Mouse (Mus musculus) midbrain, postnatal 0 days (tissue): ENCODE data around the gene Pofut2. TPM values are rescaled to one million over a fixed set of nuclear protein-coding genes. Genes with fewer than 3 reads are reported as not detected.

Experiments
- ATAC-seq: fragments of 200-750 bp; cut with Nextera tagmentation; 2 replicates; pipeline ENCODE4 v1.8.0; 2017; ENCODE audit warnings: moderate number of reproducible peaks, mild to moderate bottlenecking, moderate TSS enrichment, moderate library complexity; ENCODE audit not compliant: low FRiP score
- DNase-seq: peaks from one replicate; pipeline ENCODE4 v3.0.0-alpha.2; 2015; ENCODE audit warnings: low spot score
- H3K27ac ChIP-seq: fragments of 300-500 bp; sonication (generic); 2 replicates; pipeline ENCODE4 v1.5.1; 2014; ENCODE audit warnings: low read depth, mild to moderate bottlenecking, low read length, mixed read lengths
- H3K27me3 ChIP-seq: fragments of 300-500 bp; sonication (generic); 2 replicates; pipeline ENCODE4 v1.6.1; 2014; ENCODE audit warnings: low read length, control low read depth, mixed read lengths; ENCODE audit not compliant: insufficient read depth
- H3K36me3 ChIP-seq: fragments of 300-500 bp; sonication (generic); 2 replicates; pipeline ENCODE4 v1.6.1; 2014; ENCODE audit warnings: low read length, control low read depth, mixed read lengths; ENCODE audit not compliant: insufficient read depth
- H3K4me1 ChIP-seq: fragments of 300-500 bp; sonication (generic); 2 replicates; pipeline ENCODE4 v1.6.1; 2014; ENCODE audit warnings: mild to moderate bottlenecking, control low read depth, antibody characterized with exemption, low read length, mixed read lengths; ENCODE audit not compliant: insufficient read depth
- H3K4me2 ChIP-seq: fragments of 300-500 bp; sonication (generic); 2 replicates; pipeline ENCODE4 v1.6.1; 2014; ENCODE audit warnings: low read depth, mild to moderate bottlenecking, low read length, mixed read lengths; ENCODE audit not compliant: poor library complexity, severe bottlenecking
- H3K4me3 ChIP-seq: fragments of 300-500 bp; sonication (generic); 2 replicates; pipeline ENCODE4 v1.5.1; 2014; ENCODE audit warnings: low read depth, mild to moderate bottlenecking, low read length, moderate library complexity
- H3K9ac ChIP-seq: fragments of 300-500 bp; sonication (generic); replicated peaks from 2 replicates; pipeline ENCODE4 v1.6.1; 2014; ENCODE audit warnings: mild to moderate bottlenecking, low read length, moderate library complexity, mixed read lengths; ENCODE audit not compliant: poor library complexity, severe bottlenecking
- H3K9me3 ChIP-seq: fragments of 300-500 bp; sonication (generic); 2 replicates; pipeline ENCODE4 v1.6.1; 2016; ENCODE audit warnings: low read length, control low read depth
- CTCF ChIP-seq: IDR thresholded peaks from 2 replicates; pipeline ENCODE4 v1.5.1; 2016; ENCODE audit warnings: antibody characterized with exemption, mild to moderate bottlenecking
- WGBS: fragments of 180-500 bp; shearing (Covaris S2); extraction: QIAGEN DNeasy Blood & Tissue Kit; methylation state at CpG from one replicate; pipeline ENCODE4 v1.1.7; 2014; 5-methylcytosine and 5-hydroxymethylcytosine counted together
- polyA plus RNA-seq: library from polyadenylated mRNA; unstranded; fragments of >200 nt; fragmentation: Nextera tagmentation; extraction: Ambion mirVana; gene quantifications from 2 replicates; pipeline ENCODE4 v1.2.1, GENCODE M21; 2015
- total RNA-seq: library from RNA; depleted of rRNA; stranded (reverse); fragments of >200 nt; gene quantifications from 2 replicates; pipeline ENCODE4 v1.2.3, GENCODE M21; 2014

Gene Pofut2
- total and polyA plus RNA-seq, 2 experiments from 2014 or later: 43.2 to 49.9 TPM

DNA sequence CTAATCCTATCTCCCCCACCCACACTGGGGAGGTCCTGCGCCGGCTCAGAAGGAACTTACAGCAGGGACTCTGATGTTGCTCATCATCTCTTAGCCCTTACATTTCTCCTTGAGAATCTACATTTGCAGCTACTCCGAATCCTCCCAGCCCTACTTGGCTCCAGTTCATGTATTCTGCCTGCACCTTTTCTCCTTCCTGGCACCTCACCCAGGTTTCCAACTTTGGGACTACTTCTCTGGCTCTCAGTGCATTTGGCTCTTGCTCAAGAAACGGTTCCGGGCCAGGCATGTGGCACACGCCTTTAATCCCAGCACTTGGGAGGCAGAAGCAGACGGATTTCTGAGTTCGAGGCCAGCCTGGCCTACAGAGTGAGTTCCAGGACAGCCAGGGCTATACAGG, 28.6 kb downstream of the Pofut2 start:
- DNase-seq: no peak
- Histone ChIP-seq H3K9ac (no peak overlapping the region), H3K4me1 (0 out of 2 replicates have a peak, but pooled peaks cover 5% of the 10 kb centered on the region), H3K27me3 (no peaks in the 10 kb centered on the region), H3K4me3 (no peak overlapping the region), H3K27ac (no peak overlapping the region), H3K4me2 (no peak overlapping the region), H3K9me3 (no peaks in the 10 kb centered on the region), H3K36me3 (no peaks in the 10 kb centered on the region; the same call in 1 of the 2 replicates)
- WGBS: 90% methylated on average over 8 of the region's 8 CpGs
- no peak for ATAC-seq
- TF ChIP-seq CTCF: no peak

DNA sequence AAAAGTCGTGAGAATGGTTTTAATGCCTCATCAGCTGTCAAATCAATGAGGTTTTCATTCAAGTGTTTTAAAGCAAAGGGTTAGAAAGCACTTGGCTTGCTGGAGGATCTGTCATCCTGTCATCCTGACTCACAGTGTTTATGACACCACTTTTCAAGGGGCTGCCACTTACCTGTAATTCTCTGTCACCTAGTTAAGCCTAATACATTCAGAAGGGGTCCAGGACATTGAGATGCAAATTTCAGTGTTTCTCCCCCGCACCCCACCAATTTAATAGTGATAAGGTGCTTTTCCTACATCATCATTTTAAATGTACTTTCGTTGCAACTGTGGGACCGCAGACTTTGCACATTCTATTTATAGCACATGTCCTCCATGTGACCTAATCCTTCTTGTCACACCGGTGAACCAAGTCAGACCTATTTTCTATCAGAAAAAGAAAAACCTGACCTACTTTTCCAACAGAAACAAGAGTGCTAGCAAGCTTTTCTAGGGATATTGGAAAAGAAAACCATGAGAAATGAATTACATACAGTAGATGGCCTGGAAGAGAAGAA, 29.7 kb downstream of the Pofut2 start:
- Histone ChIP-seq H3K9ac (no peak overlapping the region), H3K4me2 (no peak overlapping the region), H3K36me3 (peaks cover 10% of the 10 kb centered on the region; the same call in 1 of the 2 replicates), H3K9me3 (no peaks in the 10 kb centered on the region), H3K4me1 (0 out of 2 replicates have a peak, but pooled peaks cover 5% of the 10 kb centered on the region), H3K4me3 (no peak overlapping the region), H3K27me3 (no peaks in the 10 kb centered on the region), H3K27ac (peak overlapping the region; percentile 51; the same call in 1 of the 2 replicates)
- WGBS: 43% methylated on average over 5 of the region's 5 CpGs
- no peak for TF ChIP-seq CTCF
- ATAC-seq (no peak), DNase-seq (no peak)

DNA sequence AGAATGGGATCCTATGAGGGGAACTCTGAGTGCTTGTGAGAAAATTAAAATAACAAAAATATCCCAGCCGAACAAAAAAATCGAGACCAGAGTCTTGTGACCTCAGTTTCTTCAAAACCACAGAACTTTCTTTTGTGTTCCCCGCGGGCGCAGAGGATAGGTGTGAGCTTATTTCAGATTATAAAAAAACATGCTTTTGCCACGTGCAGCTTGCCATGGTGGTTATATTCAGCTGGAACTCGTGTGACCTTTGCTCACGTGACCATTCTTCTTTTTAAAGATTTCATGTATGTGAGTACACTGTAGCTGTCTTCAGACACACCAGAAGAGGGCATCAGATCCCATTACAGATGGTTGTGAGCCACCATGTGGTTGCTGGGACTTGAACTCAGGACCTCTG, 30.5 kb downstream of the Pofut2 start:
- H3K27ac ChIP-seq: peak overlapping the region; percentile 51
- DNase-seq (no peak), ATAC-seq (no peak)
- 0 out of 2 replicates have a peak, but pooled peaks cover 5% of the 10 kb centered on the region for H3K4me1 ChIP-seq
- peak; percentile 3; the same call in 1 of the 2 replicates for TF ChIP-seq CTCF
- H3K27me3 ChIP-seq: no peaks in the 10 kb centered on the region
- H3K4me3 ChIP-seq: no peak overlapping the region
- no peak overlapping the region for H3K9ac ChIP-seq
- H3K36me3 ChIP-seq: peaks cover 13% of the 10 kb centered on the region
- no peaks in the 10 kb centered on the region for H3K9me3 ChIP-seq
- no peak overlapping the region for H3K4me2 ChIP-seq
- 87% methylated on average over 8 of the region's 8 CpGs for WGBS

DNA sequence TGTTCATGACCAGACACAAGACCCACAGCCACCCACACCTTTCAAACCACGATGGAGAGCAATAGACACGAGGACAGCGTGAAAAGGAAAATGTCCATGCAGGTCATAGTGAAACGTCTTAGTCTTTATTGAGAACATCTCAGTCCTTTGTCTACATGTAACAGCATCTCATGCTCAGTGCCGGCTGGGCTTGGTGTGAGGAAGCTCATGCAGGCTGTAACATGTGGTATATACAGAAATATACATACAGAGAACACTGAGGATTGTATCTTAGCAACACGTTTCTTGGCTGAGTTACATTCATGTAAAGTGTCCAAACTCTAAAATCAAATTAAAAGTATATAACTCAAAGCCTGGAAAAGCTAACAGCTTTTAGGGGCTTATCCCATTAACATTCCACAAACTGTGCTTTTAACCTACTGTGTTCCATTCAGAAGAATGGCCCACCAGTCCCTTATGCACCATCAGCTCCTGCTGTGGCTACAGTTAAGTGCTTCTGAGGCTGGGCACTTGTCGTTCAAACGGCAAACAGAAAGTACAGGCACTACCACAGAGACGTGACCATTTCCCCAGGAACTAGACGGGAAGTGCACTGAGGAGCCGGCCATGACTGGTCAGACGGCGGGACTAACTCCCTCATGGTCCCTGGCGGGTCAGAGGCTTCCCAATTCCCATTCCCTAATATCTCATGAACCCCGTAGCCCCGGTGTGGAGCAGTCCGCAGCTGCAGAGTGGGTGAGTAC, 31.8 kb downstream of the Pofut2 start:
- no peak overlapping the region for H3K4me3 ChIP-seq
- WGBS: 75% methylated on average over 17 of the region's 17 CpGs
- no peak for DNase-seq
- peaks cover 25% of the 10 kb centered on the region for H3K36me3 ChIP-seq
- no peaks in the 10 kb centered on the region for H3K9me3 ChIP-seq
- H3K9ac ChIP-seq: no peak overlapping the region
- H3K27me3 ChIP-seq: no peaks in the 10 kb centered on the region
- TF ChIP-seq CTCF: no peak
- 0 out of 2 replicates have a peak, but pooled peaks cover 5% of the 10 kb centered on the region for H3K4me1 ChIP-seq
- ATAC-seq: no peak
- H3K27ac ChIP-seq: 0 out of 2 replicates have a peak overlapping the region, but pooled peaks have one; percentile 43
- no peak overlapping the region for H3K4me2 ChIP-seq

DNA sequence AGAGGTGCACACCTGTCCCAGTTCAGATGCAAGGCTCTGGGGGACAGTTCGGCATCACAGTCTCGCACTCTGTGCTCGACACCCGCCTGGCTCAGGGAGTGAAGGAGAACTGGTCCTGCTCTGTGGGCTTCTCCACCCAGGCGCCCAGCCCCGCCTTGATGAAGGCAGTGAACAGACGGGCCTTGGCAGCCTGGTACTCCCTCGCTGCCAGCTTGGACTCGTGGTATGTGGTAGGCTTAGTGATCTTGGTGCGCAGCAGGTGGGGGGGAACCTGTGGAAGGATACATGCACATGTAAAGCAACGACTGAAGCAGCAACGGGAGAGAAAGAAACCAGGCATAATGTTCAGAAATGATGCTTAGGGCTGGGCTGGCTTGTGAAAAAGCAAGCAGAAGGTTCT, 35.7 kb downstream of the Pofut2 start:
- Histone ChIP-seq H3K27me3 (no peaks in the 10 kb centered on the region), H3K9ac (no peak overlapping the region), H3K4me1 (no peaks in the 10 kb centered on the region), H3K4me2 (no peak overlapping the region), H3K4me3 (no peak overlapping the region), H3K9me3 (no peaks in the 10 kb centered on the region), H3K27ac (no peak overlapping the region), H3K36me3 (peaks cover 39% of the 10 kb centered on the region)
- no peak for ATAC-seq
- no peak for DNase-seq
- no peak for TF ChIP-seq CTCF
- 91% methylated on average over 12 of the region's 12 CpGs for WGBS

DNA sequence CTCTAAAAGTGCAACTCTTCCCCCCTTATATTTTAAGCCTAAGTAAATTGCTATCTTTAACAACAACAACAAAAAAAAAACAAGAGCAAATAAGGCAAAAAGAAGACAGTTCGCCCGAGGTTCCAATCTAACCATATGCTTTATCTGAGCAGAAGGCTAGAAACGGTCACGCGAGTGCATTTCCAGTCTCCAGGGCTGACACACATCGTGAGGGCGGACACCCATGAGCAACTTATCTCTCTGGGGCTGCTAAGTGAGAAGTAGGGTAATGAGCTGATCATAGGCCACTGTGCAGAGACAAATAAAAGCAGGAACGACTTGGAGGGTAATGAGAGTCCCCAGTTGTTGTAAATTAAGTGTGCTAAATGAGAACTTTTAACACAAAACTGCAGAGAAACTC, 39.6 kb downstream of the Pofut2 start:
- no peak for TF ChIP-seq CTCF
- 86% methylated on average over 8 of the region's 8 CpGs for WGBS
- H3K27me3 ChIP-seq: no peaks in the 10 kb centered on the region

More for the DNA sequence above, 39.6 kb downstream of the Pofut2 start:
- Histone ChIP-seq H3K4me2 (no peak overlapping the region), H3K9me3 (no peaks in the 10 kb centered on the region), H3K4me1 (no peaks in the 10 kb centered on the region), H3K4me3 (no peak overlapping the region), H3K27ac (no peak overlapping the region), H3K9ac (no peak overlapping the region), H3K36me3 (peaks cover 41% of the 10 kb centered on the region)
- DNase-seq (no peak), ATAC-seq (no peak)
